Mouse (Mus musculus): Measurements from ENCODE around the gene Gpr12. TPM values are rescaled to one million over a fixed set of nuclear protein-coding genes. Genes with fewer than 3 reads are reported as not detected.

Gene Gpr12
- total and polyA plus RNA-seq, 3 experiments, result not detected

DNA sequence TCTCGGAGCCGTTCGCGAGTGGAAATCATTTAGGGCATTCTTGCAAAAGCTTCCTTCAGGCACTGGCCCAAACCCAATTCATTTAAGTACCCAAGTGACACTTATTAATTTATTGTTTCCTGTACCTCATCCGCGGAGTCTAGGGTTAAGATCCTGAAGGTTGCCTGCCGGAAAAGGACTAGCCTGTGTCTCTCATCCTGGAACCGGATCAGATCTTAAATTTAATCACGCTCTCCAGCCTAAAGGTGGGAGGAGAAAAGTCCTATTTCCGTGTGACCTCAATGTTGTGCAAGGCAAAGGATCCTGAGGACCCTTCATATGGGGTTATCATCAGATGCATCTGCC lies 240 bp upstream of the Gpr12 start:
- H3K4me3 ChIP-seq (ENCODE audit: control insufficient read depth in 1 of 2, insufficient read depth in 1 of 2, low read depth in 2 of 2, low read length in 2 of 2), result no peak overlapping the region
- H3K79me2 ChIP-seq (ENCODE audit: control insufficient read depth, insufficient read depth, low read length, poor library complexity), result no peaks in the 10 kb centered on the region
- TF ChIP-seq MYB (IDR thresholded peaks at IDR 0.05; ENCODE audit: low read depth, low read length), result no peak
- no peak for TF ChIP-seq POLR2A (IDR thresholded peaks at IDR 0.05; ENCODE audit: control insufficient read depth in 1 of 2, insufficient read depth in 1 of 2, low read depth in 1 of 2, low read length in 2 of 2, poor library complexity in 1 of 2)
- no peak for TF ChIP-seq ZKSCAN1 (IDR thresholded peaks at IDR 0.05; ENCODE audit: low read depth, low read length)
- TF ChIP-seq TBP (IDR thresholded peaks at IDR 0.05; ENCODE audit: low read depth, low read length), result no peak
- no peak for TF ChIP-seq MYC (IDR thresholded peaks at IDR 0.05; ENCODE audit: low read depth, low read length)
- TF ChIP-seq ZC3H11A (IDR thresholded peaks at IDR 0.05; ENCODE audit: low read depth, low read length), result no peak
- no peak for TF ChIP-seq BHLHE40 (IDR thresholded peaks at IDR 0.05; ENCODE audit: borderline replicate concordance, low read depth, low read length)
- no peak for TF ChIP-seq KAT2A (conservative IDR thresholded peaks at IDR 0.05; ENCODE audit: low read depth, low read length)
- no peak for TF ChIP-seq EP300 (IDR thresholded peaks at IDR 0.05; ENCODE audit: low read depth in 1 of 2, low read length in 2 of 2)
- no peak for TF ChIP-seq MXI1 (IDR thresholded peaks at IDR 0.05; ENCODE audit: low read depth, low read length)
- no peak for TF ChIP-seq UBTF (IDR thresholded peaks at IDR 0.05; ENCODE audit: borderline replicate concordance, insufficient read depth, low read depth, low read length)
- TF ChIP-seq RAD21 (IDR thresholded peaks at IDR 0.05; ENCODE audit: low read depth, low read length), result no peak
- TF ChIP-seq MAZ (IDR thresholded peaks at IDR 0.05; ENCODE audit: low read depth, low read length), result no peak
- TF ChIP-seq ZNF384 (IDR thresholded peaks at IDR 0.05; ENCODE audit: low read depth, low read length), result no peak
- no peak for TF ChIP-seq CHD1 (IDR thresholded peaks at IDR 0.05; ENCODE audit: low read depth, low read length)
- no peak for TF ChIP-seq TCF12 (IDR thresholded peaks at IDR 0.05; ENCODE audit: low read depth, low read length)
- TF ChIP-seq JUND (IDR thresholded peaks at IDR 0.05; ENCODE audit: low read depth, low read length), result no peak
- no peak for TF ChIP-seq MEF2A (IDR thresholded peaks at IDR 0.05; ENCODE audit: extremely low read depth, insufficient replicate concordance, low read depth, low read length, poor library complexity, severe bottlenecking)
- no peak for TF ChIP-seq POLR2AphosphoS2 (IDR thresholded peaks at IDR 0.05; ENCODE audit: low read length)
- no peaks in the 10 kb centered on the region for H3K36me3 ChIP-seq (ENCODE audit: control insufficient read depth in 1 of 2, insufficient read depth in 2 of 2, low read length in 2 of 2)
- no peaks in the 10 kb centered on the region for H3K4me1 ChIP-seq (ENCODE audit: control insufficient read depth in 1 of 2, insufficient read depth in 2 of 2, low read length in 2 of 2)
- no peak for DNase-seq (ENCODE audit: low read depth, low spot score)
- no peaks in the 10 kb centered on the region for H3K9me3 ChIP-seq (replicated peaks; ENCODE audit: insufficient read depth, low read length)
- no peaks in the 10 kb centered on the region for H3K27me3 ChIP-seq (ENCODE audit: control insufficient read depth in 1 of 2, insufficient read depth in 2 of 2, low read length in 2 of 2)
- H3K9ac ChIP-seq (ENCODE audit: control insufficient read depth, low read depth, low read length, poor library complexity, severe bottlenecking), result no peak overlapping the region
- no peak overlapping the region for H3K27ac ChIP-seq (ENCODE audit: control insufficient read depth, low read depth, low read length)

DNA sequence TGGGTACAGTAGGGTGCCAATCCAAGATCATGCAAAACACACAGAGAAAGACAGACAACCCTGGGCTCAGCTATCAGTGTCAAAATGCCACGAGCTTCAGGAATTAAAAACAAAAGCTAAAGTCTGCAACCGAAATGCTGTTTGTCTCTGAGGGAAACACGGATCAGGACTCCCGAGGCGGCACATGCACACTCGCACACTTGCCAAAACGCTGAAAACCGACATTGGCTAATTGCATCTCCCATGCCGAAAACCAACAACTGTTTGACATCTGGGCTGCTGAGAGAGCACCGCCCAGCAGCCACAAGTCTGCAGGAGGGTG lies 922 bp downstream of the Gpr12 start:
- no peaks in the 10 kb centered on the region for H3K4me1 ChIP-seq (ENCODE audit: control insufficient read depth in 1 of 2, insufficient read depth in 2 of 2, low read length in 2 of 2)
- TF ChIP-seq KAT2A (conservative IDR thresholded peaks at IDR 0.05; ENCODE audit: low read depth, low read length), result no peak
- TF ChIP-seq POLR2AphosphoS5 (IDR thresholded peaks at IDR 0.05; ENCODE audit: borderline replicate concordance, low read depth, low read length), result no peak
- TF ChIP-seq TCF12 (IDR thresholded peaks at IDR 0.05; ENCODE audit: low read depth, low read length), result no peak
- TF ChIP-seq MYB (IDR thresholded peaks at IDR 0.05; ENCODE audit: low read depth, low read length), result no peak
- no peak for TF ChIP-seq MAFK (IDR thresholded peaks at IDR 0.05; ENCODE audit: borderline replicate concordance, low read depth, low read length)
- no peak for TF ChIP-seq ETS1 (IDR thresholded peaks at IDR 0.05; ENCODE audit: low read depth, low read length)
- no peak for TF ChIP-seq POLR2AphosphoS2 (IDR thresholded peaks at IDR 0.05; ENCODE audit: low read length)
- TF ChIP-seq CHD1 (IDR thresholded peaks at IDR 0.05; ENCODE audit: low read depth, low read length), result no peak
- no peak for TF ChIP-seq TAL1 (IDR thresholded peaks at IDR 0.05; ENCODE audit: low read length)
- no peak for TF ChIP-seq EP300 (IDR thresholded peaks at IDR 0.05; ENCODE audit: low read depth in 1 of 2, low read length in 2 of 2)
- TF ChIP-seq CHD2 (IDR thresholded peaks at IDR 0.05; ENCODE audit: low read length), result no peak
- no peak for TF ChIP-seq ZC3H11A (IDR thresholded peaks at IDR 0.05; ENCODE audit: low read depth, low read length)
- TF ChIP-seq MYC (IDR thresholded peaks at IDR 0.05; ENCODE audit: low read depth, low read length), result no peak
- no peak for TF ChIP-seq ZNF384 (IDR thresholded peaks at IDR 0.05; ENCODE audit: low read depth, low read length)
- TF ChIP-seq ZKSCAN1 (IDR thresholded peaks at IDR 0.05; ENCODE audit: low read depth, low read length), result no peak
- TF ChIP-seq JUND (IDR thresholded peaks at IDR 0.05; ENCODE audit: low read depth, low read length), result no peak
- TF ChIP-seq ELF1 (IDR thresholded peaks at IDR 0.05; ENCODE audit: low read depth, low read length), result no peak
- TF ChIP-seq CTCF (IDR thresholded peaks at IDR 0.05 in 2 of 3, conservative IDR thresholded peaks at IDR 0.05 in 1 of 3; ENCODE audit: control insufficient read depth in 1 of 3, insufficient read depth in 1 of 3, low read depth in 2 of 3, low read length in 3 of 3, poor library complexity in 1 of 3, severe bottlenecking in 1 of 3), result no peak
- no peak overlapping the region for H3K27ac ChIP-seq (ENCODE audit: control insufficient read depth, low read depth, low read length)
- H3K4me3 ChIP-seq (ENCODE audit: control insufficient read depth in 1 of 2, insufficient read depth in 1 of 2, low read depth in 2 of 2, low read length in 2 of 2), result no peak overlapping the region
- H3K36me3 ChIP-seq (ENCODE audit: control insufficient read depth in 1 of 2, insufficient read depth in 2 of 2, low read length in 2 of 2), result no peaks in the 10 kb centered on the region
- no peaks in the 10 kb centered on the region for H3K79me2 ChIP-seq (ENCODE audit: control insufficient read depth, insufficient read depth, low read length, poor library complexity)
- H3K9ac ChIP-seq (ENCODE audit: control insufficient read depth, low read depth, low read length, poor library complexity, severe bottlenecking), result no peak overlapping the region
- no peaks in the 10 kb centered on the region for H3K9me3 ChIP-seq (replicated peaks; ENCODE audit: insufficient read depth, low read length)
- no peaks in the 10 kb centered on the region for H3K27me3 ChIP-seq (ENCODE audit: control insufficient read depth in 1 of 2, insufficient read depth in 2 of 2, low read length in 2 of 2)
- no peak for DNase-seq (ENCODE audit: low read depth, low spot score)
